Mouse (Mus musculus) CH12.LX (cell line): Measurements from ENCODE around the gene March10. TPM values are rescaled to one million over a fixed set of nuclear protein-coding genes. Genes with fewer than 3 reads are reported as not detected.

Source experiments
- DNase-seq: peaks from one replicate; pipeline ENCODE4 v3.0.0-alpha.2; 2013; ENCODE audit errors: extremely low read depth
- H3K27ac ChIP-seq: 2 replicates; pipeline ENCODE4 v1.5.1; 2012; ENCODE audit warnings: low read depth, mild to moderate bottlenecking, control low read depth, moderate library complexity; ENCODE audit not compliant: insufficient read depth
- H3K27me3 ChIP-seq: replicated peaks from 2 replicates; pipeline ENCODE3; 2012; ENCODE audit warnings: inconsistent platforms
- H3K36me3 ChIP-seq, 2 experiments: replicated peaks in 1 of 2; 2 replicates each; pipeline versions ENCODE3 to v1.6.1; 2012; ENCODE audit warnings: inconsistent platforms in 1 of 2, low read length in 1 of 2, mild to moderate bottlenecking in 1 of 2, mixed read lengths in 1 of 2, moderate library complexity in 1 of 2; ENCODE audit not compliant: control insufficient read depth in 1 of 2, insufficient read depth in 1 of 2
- H3K4me1 ChIP-seq, 2 experiments: 2 replicates each; pipeline ENCODE4 v1.6.1; 2012; ENCODE audit warnings: inconsistent platforms in 1 of 2, moderate library complexity in 1 of 2; ENCODE audit not compliant: insufficient read depth in 2 of 2, control insufficient read depth in 1 of 2
- H3K4me2 ChIP-seq: 2 replicates; pipeline ENCODE4 v1.6.1; 2012; ENCODE audit warnings: low read depth, mild to moderate bottlenecking, control low read depth; ENCODE audit not compliant: poor library complexity, insufficient read depth, severe bottlenecking
- H3K4me3 ChIP-seq, 3 experiments: fragments of 150-350 bp in 1 of 3; sonication (generic) in 1 of 3; replicated peaks in 1 of 3; 2 replicates each; pipeline versions ENCODE3 to v1.5.1; 2011 to 2012; ENCODE audit warnings: low read depth in 2 of 3, low read length in 2 of 3, mild to moderate bottlenecking in 2 of 3, moderate library complexity in 2 of 3, control low read depth in 1 of 3, improper control_type of control experiment in 1 of 3, inconsistent platforms in 1 of 3, mixed read lengths in 1 of 3; ENCODE audit not compliant: poor library complexity in 1 of 3
- H3K79me2 ChIP-seq: replicated peaks from 2 replicates; pipeline ENCODE4 v1.6.1; 2012; ENCODE audit warnings: mild to moderate bottlenecking, moderate library complexity; ENCODE audit not compliant: control insufficient read depth, poor library complexity, insufficient read depth, severe bottlenecking; ENCODE audit errors: extremely low read depth
- H3K9ac ChIP-seq: 2 replicates; pipeline ENCODE4 v1.6.1; 2012; ENCODE audit warnings: low read depth, mild to moderate bottlenecking, control low read depth, moderate library complexity; ENCODE audit not compliant: insufficient read depth
- H3K9me3 ChIP-seq: replicated peaks from 2 replicates; pipeline ENCODE3; 2012; ENCODE audit warnings: low read length, inconsistent platforms, mixed read lengths
- BHLHE40 ChIP-seq: IDR thresholded peaks from 2 replicates; pipeline ENCODE4 v1.6.1; 2011; ENCODE audit warnings: mild to moderate bottlenecking, low read depth, low read length, improper control_type of control experiment
- CHD1 ChIP-seq: IDR thresholded peaks from 2 replicates; pipeline ENCODE4 v1.6.1; 2012; ENCODE audit warnings: low read depth, low read length, improper control_type of control experiment, inconsistent platforms
- CHD2 ChIP-seq: IDR thresholded peaks from 2 replicates; pipeline ENCODE4 v1.6.1; 2011; ENCODE audit warnings: low read length, improper control_type of control experiment
- ELF1 ChIP-seq: IDR thresholded peaks from 2 replicates; pipeline ENCODE4 v1.6.1; 2014; ENCODE audit warnings: low read depth, mild to moderate bottlenecking, inconsistent platforms, low read length, improper control_type of control experiment
- EP300 ChIP-seq: IDR thresholded peaks from 2 replicates; pipeline ENCODE4 v1.6.1; 2011; ENCODE audit warnings: low read length, improper control_type of control experiment
- ETS1 ChIP-seq: conservative IDR thresholded peaks from 2 replicates; pipeline ENCODE4 v1.6.1; 2012; ENCODE audit warnings: low read depth, mild to moderate bottlenecking, inconsistent platforms, low read length, improper control_type of control experiment, moderate library complexity
- GABPA ChIP-seq: IDR thresholded peaks from 2 replicates; pipeline ENCODE4 v1.6.1; 2012; ENCODE audit warnings: low read depth, low read length, improper control_type of control experiment, inconsistent platforms; ENCODE audit not compliant: insufficient replicate concordance
- HCFC1 ChIP-seq: IDR thresholded peaks from 2 replicates; pipeline ENCODE4 v1.6.1; 2012; ENCODE audit warnings: low read depth, mild to moderate bottlenecking, inconsistent platforms, low read length, improper control_type of control experiment
- JUND ChIP-seq: conservative IDR thresholded peaks from 2 replicates; pipeline ENCODE4 v1.6.1; 2011; ENCODE audit warnings: low read depth, low read length, improper control_type of control experiment
- KAT2A ChIP-seq: IDR thresholded peaks from 2 replicates; pipeline ENCODE4 v1.6.1; 2012; ENCODE audit warnings: low read length, improper control_type of control experiment, inconsistent platforms; ENCODE audit not compliant: insufficient replicate concordance
- MAFK ChIP-seq: IDR thresholded peaks from 2 replicates; pipeline ENCODE4 v1.6.1; 2011; ENCODE audit warnings: low read length, improper control_type of control experiment; ENCODE audit not compliant: insufficient replicate concordance
- MEF2A ChIP-seq: IDR thresholded peaks from 2 replicates; pipeline ENCODE4 v1.6.1; 2014; ENCODE audit warnings: low read depth, mild to moderate bottlenecking, inconsistent platforms, low read length, improper control_type of control experiment, borderline replicate concordance
- MYC ChIP-seq: IDR thresholded peaks from 2 replicates; pipeline ENCODE4 v1.6.1; 2011; ENCODE audit warnings: low read depth, mild to moderate bottlenecking, improper control_type of control experiment, low read length
- NELFE ChIP-seq: IDR thresholded peaks from 2 replicates; pipeline ENCODE4 v1.6.1; 2011; ENCODE audit warnings: low read depth, low read length, improper control_type of control experiment
- PAX5 ChIP-seq: IDR thresholded peaks from 2 replicates; pipeline ENCODE4 v1.6.1; 2012; ENCODE audit warnings: low read length, inconsistent platforms, mixed read lengths
- POLR2A ChIP-seq: IDR thresholded peaks from 2 replicates; pipeline ENCODE4 v1.6.1; 2011; ENCODE audit warnings: low read depth, mild to moderate bottlenecking, improper control_type of control experiment, low read length
- POLR2AphosphoS2 ChIP-seq: IDR thresholded peaks from 2 replicates; pipeline ENCODE4 v1.6.1; 2011; ENCODE audit warnings: low read depth, low read length, improper control_type of control experiment
- RCOR1 ChIP-seq: conservative IDR thresholded peaks from 2 replicates; pipeline ENCODE4 v1.6.1; 2012; ENCODE audit warnings: low read depth, mild to moderate bottlenecking, inconsistent platforms, low read length, improper control_type of control experiment
- SIN3A ChIP-seq: IDR thresholded peaks from 2 replicates; pipeline ENCODE4 v1.6.1; 2012; ENCODE audit warnings: low read length, improper control_type of control experiment, inconsistent platforms
- SMC3 ChIP-seq: IDR thresholded peaks from 2 replicates; pipeline ENCODE4 v1.6.1; 2011; ENCODE audit warnings: low read depth, low read length, improper control_type of control experiment
- UBTF ChIP-seq: IDR thresholded peaks from 2 replicates; pipeline ENCODE4 v1.6.1; 2012; ENCODE audit warnings: low read depth, mild to moderate bottlenecking, inconsistent platforms, low read length, improper control_type of control experiment, moderate library complexity
- USF1 ChIP-seq: IDR thresholded peaks from 2 replicates; pipeline ENCODE4 v1.6.1; 2014; ENCODE audit warnings: low read depth, mild to moderate bottlenecking, inconsistent platforms, low read length, improper control_type of control experiment
- ZC3H11A ChIP-seq: IDR thresholded peaks from 2 replicates; pipeline ENCODE4 v1.6.1; 2012; ENCODE audit warnings: low read depth, mild to moderate bottlenecking, inconsistent platforms, low read length, improper control_type of control experiment
- ZNF384 ChIP-seq: IDR thresholded peaks from 2 replicates; pipeline ENCODE4 v1.6.1; 2012; ENCODE audit warnings: low read depth, low read length, improper control_type of control experiment, inconsistent platforms
- dilution Hi-C: fragments of 300-500 bp; cut with MboI; formaldehyde crosslinking; loops from 2 replicates; pipeline ENCODE4 v1.14.3; 2020; ENCODE audit warnings: low sequenced_read_pairs; ENCODE audit not compliant: extremely low pct_unique_long_range_greater_than_20kb, extremely low pct_ligation_motif_present
- in situ Hi-C: fragments of 300-500 bp; cut with MboI; formaldehyde crosslinking; loops from 3 replicates; pipeline ENCODE4 v1.14.3; 2019; ENCODE audit warnings: low sequenced_read_pairs, low pct_ligation_motif_present, low pct_unique_long_range_greater_than_20kb, mixed read lengths
- polyA plus RNA-seq: library from polyadenylated mRNA; unstranded; fragments of >175 nt; gene quantifications from 2 replicates; pipeline ENCODE4 v1.2.1, GENCODE M21; 2012; ENCODE audit warnings: low read depth; ENCODE audit not compliant: insufficient read length
- total RNA-seq, 2 experiments: library from RNA; depleted of rRNA; stranded (reverse); fragments of 300-350 nt in 1 of 2; fragments of >200 nt in 1 of 2; gene quantifications; 2 replicates each; pipeline ENCODE4 v1.2.3; 2012 to 2014

The March10 gene
- total and polyA plus RNA-seq, 3 experiments: not detected

DNA sequence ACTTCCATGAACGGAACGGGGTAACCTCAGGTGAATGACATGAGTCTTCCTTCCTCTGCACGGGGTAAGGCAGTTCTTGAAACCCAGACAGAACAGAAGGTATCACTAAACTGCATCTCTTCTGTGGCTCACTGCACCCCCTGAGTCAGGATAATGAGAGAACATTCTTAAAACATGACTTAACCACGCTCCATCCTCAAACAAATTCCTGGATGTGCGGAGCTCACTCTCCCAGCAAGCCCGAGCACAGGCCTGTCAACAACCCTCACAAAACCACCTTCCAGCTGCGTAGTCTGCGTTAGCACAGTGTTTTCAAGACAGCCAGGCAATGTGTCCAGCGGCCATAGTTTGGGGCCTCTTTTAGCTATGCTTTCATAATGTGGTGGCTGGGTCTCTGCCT, 10.7 kb upstream of the March10 start:
- Histone ChIP-seq H3K4me3 (no peak overlapping the region), H3K4me1 (peaks cover 5 to 31% of the 10 kb centered on the region in 2 experiments), H3K27ac (no peak overlapping the region), H3K79me2 (no peaks in the 10 kb centered on the region), H3K9me3 (no peaks in the 10 kb centered on the region), H3K9ac (no peak overlapping the region), H3K36me3 (no peaks in the 10 kb centered on the region), H3K27me3 (no peaks in the 10 kb centered on the region), H3K4me2 (peak overlapping the region; percentile 43)
- dilution Hi-C loops: no loop called here
- in situ Hi-C loops: no loop called here
- TF ChIP-seq SIN3A (no peak), JUND (no peak), USF1 (no peak), HCFC1 (no peak)
- no peak for DNase-seq

- H3K27me3 ChIP-seq: no peaks in the 10 kb centered on the region
- no peaks in the 10 kb centered on the region for H3K9me3 ChIP-seq
- no peak for TF ChIP-seq EP300
- H3K27ac ChIP-seq: no peak overlapping the region
- no peaks in the 10 kb centered on the region for H3K36me3 ChIP-seq
- no peak for DNase-seq
- dilution Hi-C loops (no loop called here), in situ Hi-C loops (no loop called here)
- H3K4me3 ChIP-seq: no peak overlapping the region
- no peaks in the 10 kb centered on the region for H3K79me2 ChIP-seq
- H3K4me1 ChIP-seq: peaks cover 5 to 31% of the 10 kb centered on the region in 2 experiments
- H3K9ac ChIP-seq: no peak overlapping the region
- H3K4me2 ChIP-seq: peak overlapping the region; percentile 43
Measured at GRCm38 (mm10) chr11:105466756-105467155, 10.2 kb upstream of the March10 start.

- dilution Hi-C loops: no loop called here
- Histone ChIP-seq H3K27ac (no peak overlapping the region), H3K4me1 (peaks cover 5 to 31% of the 10 kb centered on the region in 2 experiments), H3K27me3 (no peaks in the 10 kb centered on the region), H3K9ac (no peak overlapping the region), H3K36me3 (no peaks in the 10 kb centered on the region), H3K79me2 (no peaks in the 10 kb centered on the region), H3K4me2 (no peak overlapping the region), H3K9me3 (no peaks in the 10 kb centered on the region), H3K4me3 (no peak overlapping the region)
- in situ Hi-C loops: no loop called here
- TF ChIP-seq ETS1 (no peak), RCOR1 (no peak), CHD2 (no peak), MAFK (no peak), POLR2A (no peak), ELF1 (no peak), MYC (no peak), GABPA (no peak), USF1 (no peak), ZNF384 (no peak), POLR2AphosphoS2 (no peak), KAT2A (no peak), CHD1 (no peak), BHLHE40 (no peak), SMC3 (no peak), ZC3H11A (no peak), PAX5 (no peak), MEF2A (no peak), NELFE (no peak), UBTF (no peak)
- DNase-seq: no peak
Measured at GRCm38 (mm10) chr11:105465488-105465887, 9.0 kb upstream of the March10 start.
